Mouse (Mus musculus) hindbrain, embryonic 16.5 days (tissue): ENCODE measurements around the gene Chid1. TPM values are rescaled to one million over a fixed set of nuclear protein-coding genes. Genes with fewer than 3 reads are reported as not detected.

Source experiments
- ATAC-seq: fragments of 200-750 bp; cut with Nextera tagmentation; 2 replicates; pipeline ENCODE4 v1.8.0; 2017; ENCODE audit warnings: moderate TSS enrichment, moderate library complexity
- H3K27ac ChIP-seq: fragments of 300-500 bp; sonication (generic); 2 replicates; pipeline ENCODE4 v1.5.1; 2014; ENCODE audit warnings: low read depth, mild to moderate bottlenecking, control low read depth, low read length, moderate library complexity
- H3K27me3 ChIP-seq: fragments of 300-500 bp; sonication (generic); replicated peaks from 2 replicates; pipeline ENCODE4 v1.6.1; 2014; ENCODE audit warnings: low read length; ENCODE audit not compliant: control insufficient read depth, insufficient read depth
- H3K36me3 ChIP-seq: fragments of 300-500 bp; sonication (generic); 2 replicates; pipeline ENCODE4 v1.6.1; 2014; ENCODE audit warnings: mild to moderate bottlenecking, low read length, moderate library complexity, mixed read lengths; ENCODE audit not compliant: control insufficient read depth, insufficient read depth
- H3K4me1 ChIP-seq: fragments of 300-500 bp; sonication (generic); 2 replicates; pipeline ENCODE4 v1.6.1; 2014; ENCODE audit warnings: low read depth, low read length; ENCODE audit not compliant: control insufficient read depth, insufficient read depth
- H3K4me2 ChIP-seq: fragments of 300-500 bp; sonication (generic); 2 replicates; pipeline ENCODE4 v1.6.1; 2014; ENCODE audit warnings: mild to moderate bottlenecking, low read length, control low read depth, moderate library complexity
- H3K4me3 ChIP-seq: fragments of 300-500 bp; sonication (generic); 2 replicates; pipeline ENCODE4 v1.5.1; 2014; ENCODE audit warnings: mild to moderate bottlenecking, low read length, control low read depth, moderate library complexity
- H3K9ac ChIP-seq: fragments of 300-500 bp; sonication (generic); 2 replicates; pipeline ENCODE4 v1.6.1; 2014; ENCODE audit warnings: low read depth, mild to moderate bottlenecking, control low read depth, low read length, moderate library complexity
- H3K9me3 ChIP-seq: fragments of 300-500 bp; sonication (generic); 2 replicates; pipeline ENCODE4 v1.6.1; 2014; ENCODE audit warnings: mild to moderate bottlenecking, low read length, moderate library complexity; ENCODE audit not compliant: control insufficient read depth
- WGBS: fragments of 180-500 bp; shearing (Covaris S2); extraction: QIAGEN DNeasy Blood & Tissue Kit; methylation state at CpG from one replicate; pipeline ENCODE4 v1.1.7; 2014; 5-methylcytosine and 5-hydroxymethylcytosine counted together
- polyA plus RNA-seq: library from polyadenylated mRNA; unstranded; fragments of >200 nt; fragmentation: Nextera tagmentation; extraction: Ambion mirVana; gene quantifications from 2 replicates; pipeline ENCODE4 v1.2.1, GENCODE M21; 2015

Gene Chid1
- polyA plus RNA-seq, 1 experiment from 2014 or later, result 56.7 TPM

- peak overlapping the region; percentile 59 for H3K27ac ChIP-seq
- peaks cover 9% of the 10 kb centered on the region for H3K36me3 ChIP-seq
- ATAC-seq, result no peak
- WGBS, result 1% methylated on average over 10 of the region's 17 CpGs
- H3K4me3 ChIP-seq, result peak overlapping the region; percentile 66
- peak overlapping the region; percentile 95 for H3K4me2 ChIP-seq
- H3K27me3 ChIP-seq, result peaks cover 5% of the 10 kb centered on the region; the same call in 1 of the 2 replicates
- H3K9ac ChIP-seq, result no peak overlapping the region
- H3K4me1 ChIP-seq, result peaks cover 32% of the 10 kb centered on the region
- H3K9me3 ChIP-seq, result no peaks in the 10 kb centered on the region
These were observed 63.3 kb downstream of the Chid1 start for GRCm38 (mm10) chr7:141476226-141476980.

- Histone ChIP-seq H3K9me3 (no peaks in the 10 kb centered on the region), H3K9ac (peak overlapping the region; percentile 94), H3K4me2 (peak overlapping the region; percentile 95), H3K27ac (peak overlapping the region; percentile 34; the same call in 1 of the 2 replicates), H3K4me1 (peaks cover 26% of the 10 kb centered on the region), H3K27me3 (peaks cover 5% of the 10 kb centered on the region; the same call in 1 of the 2 replicates), H3K4me3 (peak overlapping the region; percentile 66), H3K36me3 (peaks cover 12% of the 10 kb centered on the region)
- no peak for ATAC-seq
- WGBS, result 3% methylated on average over 12 of the region's 12 CpGs
These were observed 63.9 kb downstream of the Chid1 start for GRCm38 (mm10) chr7:141475805-141476158.

GRCm38 (mm10) chr7:141475011-141475804 is 64.4 kb downstream of the Chid1 start, which contains the start of the genes Polr2l and Tspan4:
TSS of gene Polr2l (minus strand) at chr7:141475132.
TSS of gene Tspan4 (plus strand) at chr7:141475240.
- Histone ChIP-seq H3K4me2 (peak within 1 kb of the TSS; percentile 95), H3K9ac (peak within 1 kb of the TSS; percentile 94), H3K27ac (peak within 1 kb of the TSS; percentile 87), H3K4me3 (peak within 1 kb of the TSS; percentile 66), H3K36me3 (peaks cover 16% of the 10 kb centered on the region), H3K9me3 (no peaks in the 10 kb centered on the region), H3K4me1 (peaks cover 25% of the 10 kb centered on the region), H3K27me3 (peaks cover 5% of the 10 kb centered on the region; the same call in 1 of the 2 replicates)
- peak; percentile 86 for ATAC-seq
- WGBS, result under 1% methylated on average over 87 of the region's 87 CpGs

- WGBS, result 11% methylated on average over 5 of the region's 5 CpGs
- peaks cover 21% of the 10 kb centered on the region for H3K36me3 ChIP-seq
- H3K9me3 ChIP-seq, result no peaks in the 10 kb centered on the region
- peak overlapping the region; percentile 95 for H3K4me2 ChIP-seq
- peaks cover 35% of the 10 kb centered on the region for H3K4me1 ChIP-seq
- H3K27ac ChIP-seq, result no peak overlapping the region; the same call in 1 of the 2 replicates
- peaks cover 5% of the 10 kb centered on the region; the same call in 1 of the 2 replicates for H3K27me3 ChIP-seq
- no peak for ATAC-seq
- H3K9ac ChIP-seq, result peak overlapping the region; percentile 94
- H3K4me3 ChIP-seq, result peak overlapping the region; percentile 66
These were observed 65.5 kb downstream of the Chid1 start for GRCm38 (mm10) chr7:141474160-141474559.

GRCm38 (mm10) chr7:141472763-141473162 is 66.9 kb downstream of the Chid1 start:
- peaks cover 48% of the 10 kb centered on the region for H3K4me1 ChIP-seq
- no peak overlapping the region for H3K9ac ChIP-seq
- no peak overlapping the region for H3K27ac ChIP-seq
- H3K4me2 ChIP-seq, result no peak overlapping the region
- ATAC-seq, result no peak
- no peak overlapping the region for H3K4me3 ChIP-seq
- H3K27me3 ChIP-seq, result peaks cover 5% of the 10 kb centered on the region; the same call in 1 of the 2 replicates
- H3K36me3 ChIP-seq, result peaks cover 21% of the 10 kb centered on the region
- no peaks in the 10 kb centered on the region for H3K9me3 ChIP-seq
- 86% methylated on average over 6 of the region's 6 CpGs for WGBS

- no peak for ATAC-seq
- Histone ChIP-seq H3K9me3 (no peaks in the 10 kb centered on the region), H3K9ac (no peak overlapping the region), H3K27ac (no peak overlapping the region), H3K27me3 (peaks cover 4% of the 10 kb centered on the region; the same call in 1 of the 2 replicates), H3K4me2 (no peak overlapping the region), H3K4me1 (peaks cover 50% of the 10 kb centered on the region), H3K4me3 (no peak overlapping the region), H3K36me3 (peaks cover 21% of the 10 kb centered on the region)
- 85% methylated on average over 6 of the region's 6 CpGs for WGBS
These were observed 67.4 kb downstream of the Chid1 start for GRCm38 (mm10) chr7:141472226-141472625.

- ATAC-seq, result no peak
- H3K9ac ChIP-seq, result no peak overlapping the region
- H3K36me3 ChIP-seq, result peaks cover 21% of the 10 kb centered on the region
- no peak overlapping the region for H3K4me2 ChIP-seq
- 82% methylated on average over 1 of the region's 1 CpGs for WGBS
- H3K4me1 ChIP-seq, result peaks cover 50% of the 10 kb centered on the region
- H3K27ac ChIP-seq, result no peak overlapping the region
- peaks cover 5% of the 10 kb centered on the region for H3K27me3 ChIP-seq
- H3K9me3 ChIP-seq, result no peaks in the 10 kb centered on the region
- no peak overlapping the region for H3K4me3 ChIP-seq
These were observed 68.4 kb downstream of the Chid1 start for GRCm38 (mm10) chr7:141471236-141471635.

GRCm38 (mm10) chr7:141470637-141470944 is 69.1 kb downstream of the Chid1 start:
- Histone ChIP-seq H3K9me3 (no peaks in the 10 kb centered on the region), H3K4me1 (peaks cover 44% of the 10 kb centered on the region), H3K4me2 (no peak overlapping the region), H3K9ac (no peak overlapping the region), H3K4me3 (no peak overlapping the region), H3K27ac (no peak overlapping the region), H3K27me3 (peaks cover 8% of the 10 kb centered on the region), H3K36me3 (peaks cover 21% of the 10 kb centered on the region)
- ATAC-seq, result no peak
- 88% methylated on average over 10 of the region's 10 CpGs for WGBS
